Mouse (Mus musculus) gastrocnemius, postnatal 25 days (tissue): ENCODE measurements at regions not wholly inside any gene's neighbourhood (a gene's known extent, or its start where the extent isn't known, plus 50 kb on each side); places are given as distances from the start of the nearest gene placed in this dataset.

Source experiments
- DNase-seq: peaks from one replicate; pipeline ENCODE4 v3.0.0; 2022

DNA sequence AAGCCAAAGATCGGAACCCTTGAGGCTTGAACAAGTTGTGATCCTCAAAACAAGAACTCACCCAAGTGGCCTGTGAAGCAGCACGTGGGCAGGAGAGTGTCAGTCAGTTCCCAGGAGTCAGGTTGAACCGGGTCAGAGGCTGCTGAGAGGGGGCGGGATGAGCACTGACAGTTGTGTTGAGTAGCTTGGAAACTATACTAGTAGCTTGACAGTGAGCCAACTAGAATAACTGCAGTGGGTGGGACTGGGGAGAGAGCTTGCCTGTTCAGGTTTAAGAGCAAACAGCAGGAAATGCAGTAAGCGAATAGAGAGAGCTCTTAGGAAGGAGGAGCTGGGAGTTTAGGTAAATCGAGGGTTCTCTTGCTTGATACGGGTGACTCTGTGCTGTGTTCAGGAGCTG, 61.0 kb upstream of the Syt6 start:
- no peak for DNase-seq

DNA sequence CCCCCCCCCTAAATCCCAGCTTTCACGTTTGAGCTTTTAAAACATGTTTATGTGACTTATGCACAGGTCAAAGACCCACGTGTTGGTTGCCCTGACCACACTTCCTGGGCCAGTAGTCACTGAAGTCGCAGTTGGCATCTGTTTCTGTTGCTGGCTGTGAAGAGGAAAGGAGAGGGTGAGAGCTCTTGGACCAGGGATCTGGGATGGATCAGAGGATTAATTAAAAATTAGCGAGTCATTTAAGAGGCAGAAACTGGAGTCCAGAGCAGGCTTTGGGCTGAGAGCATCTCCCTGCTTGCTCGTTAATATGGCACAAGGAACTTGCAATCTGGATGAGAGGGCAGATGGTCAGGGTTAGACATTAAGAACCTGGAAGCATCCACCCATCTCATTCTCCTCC, 59.1 kb upstream of the Syt6 start:
- DNase-seq: no peak

DNA sequence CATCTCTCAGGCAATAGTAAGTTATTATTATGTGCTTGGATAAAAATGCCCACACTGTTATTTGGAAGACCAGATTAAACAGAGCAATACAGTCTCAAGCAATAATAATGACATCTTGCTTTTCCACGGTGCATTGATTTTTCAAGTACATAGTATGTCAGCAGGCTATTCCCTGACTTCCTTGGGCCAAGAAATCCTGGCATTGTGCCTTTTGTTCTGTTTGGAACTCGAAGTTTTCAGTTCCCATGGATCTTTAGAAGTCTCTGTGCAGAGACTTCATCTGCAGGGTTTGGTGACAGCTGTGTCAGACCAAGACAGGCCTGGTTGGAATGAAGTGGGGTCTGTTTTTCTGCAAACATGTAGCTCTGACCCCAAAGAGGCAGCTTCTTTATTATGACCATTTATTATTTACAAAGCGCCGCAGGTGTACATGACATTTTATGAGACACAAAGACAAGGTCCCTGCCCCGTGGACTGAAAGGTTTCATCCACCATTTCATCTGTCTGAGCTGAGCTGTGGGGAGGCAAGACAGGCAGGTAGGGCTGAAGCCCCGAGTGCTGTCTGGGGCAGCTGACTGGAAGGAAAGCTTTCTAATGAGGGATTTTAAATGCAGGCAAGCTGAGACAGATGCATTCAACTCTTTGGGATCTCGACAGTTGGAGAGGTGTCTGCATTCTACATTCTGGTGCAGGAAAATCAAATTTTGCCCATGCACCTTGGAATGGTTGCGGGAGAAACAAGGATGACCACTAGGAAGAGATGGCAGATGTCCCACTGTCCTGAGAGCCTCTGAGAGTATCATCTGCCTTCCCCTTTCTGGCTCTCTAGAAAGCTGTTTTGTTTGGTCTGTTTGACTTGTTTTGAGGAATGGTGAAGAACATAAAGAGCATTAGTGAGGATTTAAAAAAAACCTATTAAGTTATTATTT, 57.4 kb upstream of the Syt6 start:
- no peak for DNase-seq

DNA sequence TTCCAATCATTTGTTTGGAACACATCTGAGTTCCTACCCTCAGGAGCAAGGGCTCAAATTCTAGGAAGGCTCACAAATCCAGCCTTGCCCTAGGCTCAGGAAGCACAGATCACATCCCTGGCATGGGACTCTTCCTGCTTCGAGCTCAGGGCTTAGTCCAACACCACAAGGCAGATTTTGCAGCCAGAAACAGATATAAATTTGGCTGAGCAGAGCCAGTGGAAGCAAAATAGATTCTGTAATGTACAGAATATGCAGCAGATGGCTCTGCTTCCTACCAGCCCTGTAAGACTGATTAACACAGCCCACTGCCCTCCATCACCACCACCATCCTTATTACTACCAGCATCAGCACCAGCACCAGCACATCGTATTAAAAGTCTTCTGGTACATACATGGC, 56.4 kb upstream of the Syt6 start:
- DNase-seq: no peak
